Mouse (Mus musculus): ENCODE results near the gene Gm37240.

- TF ChIP-seq POLR2A (IDR thresholded peaks at IDR 0.05; ENCODE audit: insufficient read depth, low read depth, low read length) (no peak), CTCF (IDR thresholded peaks at IDR 0.05; ENCODE audit: insufficient read depth, low read depth, low read length) (no peak)
These were observed 692.2 kb downstream of the Gm37240 start for GRCm38 (mm10) chr3:85195068-85195481.

Measured in olfactory bulb, adult 2 months (tissue).